Mouse (Mus musculus) limb, embryonic 14.5 days (tissue): ENCODE results near the gene Mxra7. TPM values are rescaled to one million over a fixed set of nuclear protein-coding genes. Genes with fewer than 3 reads are reported as not detected.

ENCODE experiments used
- ATAC-seq: fragments of 200-750 bp; cut with Nextera tagmentation; 2 replicates; pipeline ENCODE4 v1.8.0; 2017; ENCODE audit warnings: low read depth, moderate number of reproducible peaks, moderate TSS enrichment; ENCODE audit not compliant: low FRiP score
- DNase-seq: peaks from one replicate; pipeline ENCODE4 v3.0.0-alpha.2; 2015; ENCODE audit warnings: low spot score
- H3K27ac ChIP-seq: fragments of 300-500 bp; sonication (generic); replicated peaks from 2 replicates; pipeline ENCODE4 v1.5.1; 2014; ENCODE audit warnings: low read depth, mild to moderate bottlenecking, low read length, moderate library complexity, mixed read lengths
- H3K27me3 ChIP-seq: fragments of 300-500 bp; sonication (generic); 2 replicates; pipeline ENCODE4 v1.6.1; 2014; ENCODE audit warnings: low read length, mixed read lengths; ENCODE audit not compliant: control insufficient read depth, insufficient read depth
- H3K36me3 ChIP-seq: fragments of 300-500 bp; sonication (generic); 2 replicates; pipeline ENCODE4 v1.6.1; 2014; ENCODE audit warnings: mild to moderate bottlenecking, low read length, moderate library complexity, mixed read lengths; ENCODE audit not compliant: control insufficient read depth, insufficient read depth
- H3K4me1 ChIP-seq: fragments of 300-500 bp; sonication (generic); 2 replicates; pipeline ENCODE4 v1.6.1; 2014; ENCODE audit warnings: antibody characterized with exemption, low read length, mixed read lengths; ENCODE audit not compliant: control insufficient read depth, insufficient read depth
- H3K4me2 ChIP-seq: fragments of 300-500 bp; sonication (generic); replicated peaks from 2 replicates; pipeline ENCODE4 v1.6.1; 2014; ENCODE audit warnings: low read depth, mild to moderate bottlenecking, low read length, moderate library complexity; ENCODE audit not compliant: severe bottlenecking
- H3K4me3 ChIP-seq: fragments of 300-500 bp; sonication (generic); replicated peaks from 2 replicates; pipeline ENCODE4 v1.5.1; 2014; ENCODE audit warnings: low read length
- H3K9ac ChIP-seq: fragments of 300-500 bp; sonication (generic); 2 replicates; pipeline ENCODE4 v1.6.1; 2014; ENCODE audit warnings: mild to moderate bottlenecking, low read depth, low read length, moderate library complexity; ENCODE audit not compliant: severe bottlenecking
- H3K9me3 ChIP-seq: fragments of 300-500 bp; sonication (generic); 2 replicates; pipeline ENCODE4 v1.6.1; 2016; ENCODE audit warnings: low read length; ENCODE audit not compliant: control insufficient read depth
- POLR2A ChIP-seq: fragments of 200-500 bp; IDR thresholded peaks from 2 replicates; pipeline ENCODE4 v1.8.0; 2012; ENCODE audit warnings: inconsistent platforms, mild to moderate bottlenecking, moderate library complexity, borderline replicate concordance; ENCODE audit not compliant: insufficient read depth, insufficient read length; ENCODE audit errors: extremely low read depth
- WGBS: fragments of 180-500 bp; shearing (Covaris S2); extraction: QIAGEN DNeasy Blood & Tissue Kit; methylation state at CpG from one replicate; pipeline ENCODE4 v1.1.7; 2014; 5-methylcytosine and 5-hydroxymethylcytosine counted together
- polyA plus RNA-seq, 2 experiments: library from polyadenylated mRNA; depleted of rRNA in 1 of 2; stranded (reverse) in 1 of 2; unstranded in 1 of 2; fragments of >200 nt; fragmentation: Nextera tagmentation in 1 of 2; extraction: Ambion mirVana in 1 of 2; gene quantifications; 2 replicates each; pipeline versions ENCODE4 v1.2.1 to v1.2.3; 2012 to 2014

Gene Mxra7
- polyA plus RNA-seq, 2 experiments, result 11.0 to 21.9 TPM

- no peak overlapping the region for H3K9ac ChIP-seq
- H3K4me1 ChIP-seq, result peaks cover 22% of the 10 kb centered on the region
- H3K4me2 ChIP-seq, result no peak overlapping the region
- TF ChIP-seq POLR2A, result no peak
- ATAC-seq, result no peak
- peaks cover 83% of the 10 kb centered on the region for H3K36me3 ChIP-seq
- H3K27me3 ChIP-seq, result no peaks in the 10 kb centered on the region
- 92% methylated on average over 10 of the region's 10 CpGs for WGBS
- no peak overlapping the region for H3K4me3 ChIP-seq
- no peaks in the 10 kb centered on the region for H3K9me3 ChIP-seq
- H3K27ac ChIP-seq, result no peak overlapping the region
- no peak for DNase-seq
Observed at GRCm38 (mm10) chr11:116837441-116837840, 9.6 kb upstream of the Mxra7 start.

DNA sequence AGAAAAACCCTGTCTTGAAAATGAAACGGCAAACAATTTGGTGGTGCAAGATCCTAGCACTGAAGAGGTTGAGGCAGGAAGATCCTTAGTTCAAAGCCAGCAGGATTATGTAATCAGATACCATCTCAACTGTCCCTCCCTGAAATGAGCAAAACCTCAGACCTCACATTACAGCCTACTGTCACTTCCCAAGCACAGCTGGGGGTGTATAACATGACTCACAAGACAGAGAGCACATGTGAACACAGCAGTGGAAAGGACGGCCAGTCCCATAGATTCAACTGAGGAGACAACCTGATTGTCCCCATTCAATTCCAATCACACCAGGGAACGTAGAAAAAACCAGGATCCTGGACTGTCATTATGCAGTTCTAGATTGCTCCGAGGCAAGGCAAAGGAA lies 8.4 kb upstream of the Mxra7 start:
- peaks cover 87% of the 10 kb centered on the region for H3K36me3 ChIP-seq
- H3K9me3 ChIP-seq, result no peaks in the 10 kb centered on the region
- DNase-seq (no peak), ATAC-seq (no peak)
- TF ChIP-seq POLR2A, result no peak
- H3K9ac ChIP-seq, result no peak overlapping the region
- H3K4me1 ChIP-seq, result peaks cover 17% of the 10 kb centered on the region
- no peak overlapping the region for H3K4me3 ChIP-seq
- H3K27me3 ChIP-seq, result no peaks in the 10 kb centered on the region
- no peak overlapping the region for H3K4me2 ChIP-seq
- WGBS, result 80% methylated on average over 4 of the region's 4 CpGs
- no peak overlapping the region for H3K27ac ChIP-seq

DNA sequence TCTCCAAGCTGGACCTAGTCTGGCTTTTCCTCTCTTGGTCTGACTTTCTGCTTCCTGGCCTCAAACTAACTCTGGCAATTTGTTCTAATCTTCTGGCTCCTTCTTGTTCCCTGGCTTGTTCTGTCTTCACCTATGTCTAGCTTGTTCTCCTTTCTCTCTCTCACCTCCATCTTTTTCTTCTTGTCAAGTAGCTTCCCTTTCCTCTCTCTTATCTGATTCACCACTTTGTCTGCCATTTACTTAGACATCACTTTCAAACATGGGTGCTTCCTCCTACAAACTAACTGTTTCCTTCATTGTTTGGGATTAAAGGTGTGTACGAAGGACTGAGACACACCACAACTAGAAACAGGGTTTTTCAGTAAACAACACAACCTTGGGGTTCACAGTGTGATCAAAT lies 7.1 kb upstream of the Mxra7 start:
- H3K27ac ChIP-seq, result no peak overlapping the region
- no peak overlapping the region for H3K4me2 ChIP-seq
- no peak overlapping the region for H3K4me3 ChIP-seq
- ATAC-seq (no peak), DNase-seq (no peak)
- H3K9ac ChIP-seq, result no peak overlapping the region
- H3K27me3 ChIP-seq, result no peaks in the 10 kb centered on the region
- no peak for TF ChIP-seq POLR2A
- WGBS, result 89% methylated on average over 1 of the region's 1 CpGs
- H3K4me1 ChIP-seq, result peaks cover 4% of the 10 kb centered on the region; the same call in 1 of the 2 replicates
- peaks cover 78% of the 10 kb centered on the region for H3K36me3 ChIP-seq
- no peaks in the 10 kb centered on the region for H3K9me3 ChIP-seq

DNA sequence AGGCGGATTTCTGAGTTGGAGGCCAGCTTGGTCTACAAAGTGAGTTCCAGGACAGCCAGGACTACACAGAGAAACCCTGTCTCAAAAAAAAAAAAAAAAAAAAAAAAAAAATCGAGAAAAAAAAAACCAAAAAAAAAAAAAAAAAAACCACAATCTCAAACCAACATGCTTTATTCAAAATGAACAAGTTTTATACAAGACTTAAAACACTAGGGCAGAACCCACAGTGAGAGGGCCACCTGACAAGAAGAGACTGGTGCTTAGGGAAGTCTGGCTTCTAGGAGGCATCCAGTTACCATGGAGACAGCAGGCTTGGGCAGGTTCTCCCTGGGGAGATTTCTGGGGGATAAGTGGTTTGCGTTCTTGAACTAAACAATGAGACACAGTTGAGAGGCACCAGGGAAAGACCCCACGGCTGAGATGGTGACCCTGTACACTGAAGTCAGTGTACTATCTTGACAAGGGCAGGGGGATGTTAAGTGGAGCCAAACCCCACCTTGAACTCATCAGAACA lies 4.4 kb upstream of the Mxra7 start:
- H3K36me3 ChIP-seq, result peaks cover 51% of the 10 kb centered on the region
- peak; percentile 46 for DNase-seq
- H3K9me3 ChIP-seq, result no peaks in the 10 kb centered on the region
- H3K4me1 ChIP-seq, result peaks cover 6% of the 10 kb centered on the region; the same call in 1 of the 2 replicates
- no peak for ATAC-seq
- no peak overlapping the region for H3K4me2 ChIP-seq
- TF ChIP-seq POLR2A, result no peak
- no peak overlapping the region for H3K4me3 ChIP-seq
- no peak overlapping the region for H3K9ac ChIP-seq
- 40% methylated on average over 4 of the region's 4 CpGs for WGBS
- no peak overlapping the region for H3K27ac ChIP-seq
- H3K27me3 ChIP-seq, result no peaks in the 10 kb centered on the region

DNA sequence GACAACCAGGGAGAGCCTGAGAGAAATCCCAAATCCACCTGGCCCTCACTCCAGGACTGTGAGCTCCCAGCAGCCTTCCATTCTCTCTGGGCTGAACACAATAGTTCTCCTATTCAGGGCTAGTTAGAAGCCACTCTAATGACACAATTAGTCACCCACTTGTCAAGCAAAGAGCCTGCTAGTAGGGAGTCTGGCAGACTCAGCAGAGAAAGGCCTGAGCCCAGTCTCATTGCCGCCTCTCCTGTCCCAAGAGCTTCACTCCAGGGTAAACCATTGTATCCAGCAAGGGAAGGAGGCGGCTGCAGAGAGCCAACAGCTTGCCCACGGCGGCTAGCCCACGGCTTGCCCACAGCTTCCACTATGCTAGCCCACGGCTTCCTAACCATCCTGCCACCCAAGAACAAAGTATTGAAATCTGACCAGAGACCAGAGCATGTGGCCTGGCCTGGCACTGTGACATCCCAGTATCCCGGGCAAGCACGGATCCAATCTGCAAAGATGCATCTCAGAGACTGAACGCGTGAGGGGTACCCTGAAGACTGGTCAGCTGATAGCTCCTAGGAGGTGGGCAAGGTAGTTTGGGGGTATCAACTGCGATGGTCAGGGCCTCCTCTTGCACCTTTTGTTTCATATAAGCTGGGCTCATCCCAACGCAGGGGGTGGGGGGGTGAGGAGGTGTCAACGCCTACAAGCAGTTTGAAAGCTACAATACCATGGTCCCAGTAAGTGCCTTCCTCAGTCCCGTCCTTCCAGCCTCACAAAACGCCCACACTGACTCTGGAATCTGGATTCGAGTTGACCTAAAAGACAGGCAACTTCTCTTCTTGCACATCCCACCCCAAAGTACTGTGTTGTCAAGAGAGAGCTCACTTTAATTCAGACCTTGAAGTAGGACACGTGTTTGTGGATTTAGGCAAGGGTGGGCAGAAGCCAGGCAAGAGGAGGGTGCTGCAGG lies 1.0 kb downstream of the Mxra7 start:
- H3K9ac ChIP-seq, result peak overlapping the region; percentile 78
- no peaks in the 10 kb centered on the region for H3K9me3 ChIP-seq
- no peak; the same call in 1 of the 2 replicates for ATAC-seq
- peak overlapping the region; percentile 69 for H3K4me3 ChIP-seq
- no peak for TF ChIP-seq POLR2A
- H3K27ac ChIP-seq, result no peak overlapping the region
- no peak for DNase-seq
- H3K4me2 ChIP-seq, result peak overlapping the region; percentile 89
- peaks cover 7% of the 10 kb centered on the region for H3K36me3 ChIP-seq
- WGBS, result 40% methylated on average over 17 of the region's 17 CpGs
- peaks cover 14% of the 10 kb centered on the region; the same call in 1 of the 2 replicates for H3K4me1 ChIP-seq
- H3K27me3 ChIP-seq, result no peaks in the 10 kb centered on the region
